Mouse (Mus musculus): ENCODE data around the gene Atp6v0d1. TPM values are rescaled to one million over a fixed set of nuclear protein-coding genes. Genes with fewer than 3 reads are reported as not detected.

The Atp6v0d1 gene
- polyA plus RNA-seq, 2 experiments: 40.1 to 46.3 TPM

DNA sequence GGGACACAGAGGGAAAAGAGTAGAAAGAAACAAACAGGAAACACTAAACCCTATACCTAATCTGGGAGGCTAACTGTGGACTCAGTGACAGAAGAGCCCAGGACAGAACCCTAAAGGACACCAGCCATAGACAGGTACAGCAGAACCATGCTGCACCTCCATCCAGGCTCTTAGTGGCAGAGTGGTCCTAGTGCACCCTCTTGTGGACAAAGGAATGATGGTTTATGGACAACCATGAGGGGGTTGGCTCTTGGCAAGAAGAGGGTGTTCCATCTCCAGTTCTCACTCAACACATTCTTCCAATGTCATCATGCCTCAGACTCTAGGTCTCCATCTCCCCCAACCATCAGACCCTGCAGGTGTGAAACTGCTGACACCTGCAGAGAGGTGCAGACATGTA, 11.8 kb downstream of the Atp6v0d1 start:
- no peaks in the 10 kb centered on the region; a peak in 1 of 4 replicates for H3K4me1 ChIP-seq (replicated peaks; ENCODE audit: control insufficient read depth in 2 of 2, insufficient read depth in 2 of 2, low read length in 1 of 2)
- no peaks in the 10 kb centered on the region for H3K9me3 ChIP-seq (ENCODE audit: control insufficient read depth, low read length)
- no peak overlapping the region for H3K4me3 ChIP-seq (ENCODE audit: insufficient read depth in 1 of 2, low read depth in 2 of 2, low read length in 2 of 2)
- no peak overlapping the region for H3K9ac ChIP-seq (replicated peaks)
- H3K4me2 ChIP-seq (ENCODE audit: low read depth): no peak overlapping the region
- H3K36me3 ChIP-seq (replicated peaks; ENCODE audit: control insufficient read depth, insufficient read depth, low read depth): no peaks in the 10 kb centered on the region
- H3K27me3 ChIP-seq (ENCODE audit: control insufficient read depth, insufficient read depth, low read length): no peaks in the 10 kb centered on the region
- TF ChIP-seq CTCF (IDR thresholded peaks at IDR 0.05; ENCODE audit: low read depth) (peak; percentile 96), EP300 (IDR thresholded peaks at IDR 0.05; ENCODE audit: low read depth) (no peak)
- DNase-seq (ENCODE audit: low read depth in 3 of 3, low spot score in 3 of 3): peak in 2 of 3 experiments; percentile 39 to 55
- H3K27ac ChIP-seq: no peak overlapping the region
- peak; percentile 67 for ATAC-seq (ENCODE audit: insufficient read depth)

DNA sequence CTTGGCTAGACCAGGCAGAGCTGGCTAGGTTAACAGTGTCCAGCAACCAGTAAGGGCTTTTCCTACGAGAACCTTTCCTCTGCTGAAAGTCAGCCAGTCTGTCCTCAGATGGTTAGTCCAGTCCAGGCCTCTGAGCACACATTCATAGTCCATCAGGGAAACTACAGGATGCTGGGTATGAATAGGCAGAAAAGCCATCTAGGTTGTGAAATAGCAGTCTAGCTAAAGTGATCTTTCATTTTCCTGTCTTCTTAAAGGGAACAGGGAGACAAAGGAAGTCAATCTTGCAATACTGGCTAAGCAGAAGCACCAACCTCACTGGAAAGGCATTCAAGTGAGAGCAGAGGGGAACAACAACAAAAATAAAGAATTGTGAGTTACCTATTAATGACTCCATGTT, 13.0 kb downstream of the Atp6v0d1 start:
- WGBS (ENCODE audit: insufficient replicate concordance): 72% methylated on average over 1 of the region's 1 CpGs
- no peak for ATAC-seq (ENCODE audit: insufficient read depth)

DNA sequence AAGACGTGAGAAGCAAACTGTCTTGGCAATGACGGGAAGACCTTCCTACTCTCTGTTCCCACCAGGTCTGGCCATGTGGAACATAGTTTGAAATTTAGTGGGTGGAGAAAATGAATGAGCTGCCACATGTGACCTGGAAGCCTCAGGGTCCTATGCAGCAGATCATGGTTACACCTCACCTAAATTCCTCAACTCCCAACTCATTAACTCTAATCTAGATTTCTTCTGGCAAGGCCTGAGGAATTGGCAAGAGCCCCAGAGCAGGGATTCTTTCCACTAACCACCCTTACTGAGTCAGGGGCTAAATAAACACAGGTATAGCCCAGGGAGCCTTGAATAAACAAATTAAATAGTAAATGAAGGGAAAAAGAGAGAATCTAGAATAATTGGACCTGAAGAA, 13.8 kb downstream of the Atp6v0d1 start:
- DNase-seq (ENCODE audit: low read depth in 3 of 3, low spot score in 3 of 3): no peak
- no peak for ATAC-seq (ENCODE audit: insufficient read depth)
- H3K9me3 ChIP-seq (ENCODE audit: control insufficient read depth, low read length): no peaks in the 10 kb centered on the region
- H3K4me1 ChIP-seq (replicated peaks; ENCODE audit: control insufficient read depth in 2 of 2, insufficient read depth in 2 of 2, low read length in 1 of 2): no peaks in the 10 kb centered on the region; a peak in 1 of 4 replicates
- TF ChIP-seq CTCF (IDR thresholded peaks at IDR 0.05; ENCODE audit: low read depth) (no peak), EP300 (IDR thresholded peaks at IDR 0.05; ENCODE audit: low read depth) (no peak)
- 74% methylated on average over 2 of the region's 2 CpGs for WGBS (ENCODE audit: insufficient replicate concordance)
- no peaks in the 10 kb centered on the region for H3K27me3 ChIP-seq (ENCODE audit: control insufficient read depth, insufficient read depth, low read length)
- H3K27ac ChIP-seq: no peak overlapping the region
- no peak overlapping the region for H3K9ac ChIP-seq (replicated peaks)
- no peak overlapping the region for H3K4me2 ChIP-seq (ENCODE audit: low read depth)
- H3K4me3 ChIP-seq (ENCODE audit: insufficient read depth in 1 of 2, low read depth in 2 of 2, low read length in 2 of 2): no peak overlapping the region
- H3K36me3 ChIP-seq (replicated peaks; ENCODE audit: control insufficient read depth, insufficient read depth, low read depth): no peaks in the 10 kb centered on the region

More for the DNA sequence above, 13.0 kb downstream of the Atp6v0d1 start:
- H3K9me3 ChIP-seq (ENCODE audit: control insufficient read depth, low read length): no peaks in the 10 kb centered on the region
- no peaks in the 10 kb centered on the region for H3K27me3 ChIP-seq (ENCODE audit: control insufficient read depth, insufficient read depth, low read length)
- H3K4me2 ChIP-seq (ENCODE audit: low read depth): no peak overlapping the region
- H3K4me1 ChIP-seq (replicated peaks; ENCODE audit: control insufficient read depth in 2 of 2, insufficient read depth in 2 of 2, low read length in 1 of 2): no peaks in the 10 kb centered on the region; a peak in 1 of 4 replicates
- no peak overlapping the region for H3K4me3 ChIP-seq (ENCODE audit: insufficient read depth in 1 of 2, low read depth in 2 of 2, low read length in 2 of 2)
- H3K27ac ChIP-seq: no peak overlapping the region
- H3K36me3 ChIP-seq (replicated peaks; ENCODE audit: control insufficient read depth, insufficient read depth, low read depth): no peaks in the 10 kb centered on the region
- no peak for DNase-seq (ENCODE audit: low read depth in 3 of 3, low spot score in 3 of 3)
- TF ChIP-seq EP300 (IDR thresholded peaks at IDR 0.05; ENCODE audit: low read depth) (no peak), CTCF (IDR thresholded peaks at IDR 0.05; ENCODE audit: low read depth) (no peak)
- H3K9ac ChIP-seq (replicated peaks): no peak overlapping the region

DNA sequence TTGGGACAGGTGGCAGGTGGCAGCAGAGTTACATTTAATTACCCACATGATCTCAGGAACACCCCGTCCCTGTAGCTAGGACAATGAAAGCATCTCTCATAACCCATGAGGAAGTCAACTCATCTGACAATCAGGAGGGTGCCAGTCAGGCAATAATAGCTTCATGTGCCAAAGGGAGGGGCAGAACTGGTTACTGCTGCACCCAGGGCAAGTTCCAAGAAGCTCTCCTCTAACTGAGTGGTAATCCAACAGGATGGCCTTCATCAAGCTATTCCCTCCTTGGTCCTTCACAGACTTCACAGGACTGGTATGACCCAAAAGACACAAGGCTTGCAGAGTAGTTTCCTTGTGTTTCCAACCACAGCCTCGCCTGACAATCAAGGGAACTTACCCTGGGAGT, 15.8 kb downstream of the Atp6v0d1 start:
- 45% methylated on average over 2 of the region's 2 CpGs for WGBS (ENCODE audit: insufficient replicate concordance)
- Histone ChIP-seq H3K9ac (replicated peaks) (no peak overlapping the region), H3K4me1 (replicated peaks; ENCODE audit: control insufficient read depth in 2 of 2, insufficient read depth in 2 of 2, low read length in 1 of 2) (peaks cover 8 to 13% of the 10 kb centered on the region in 2 experiments), H3K9me3 (ENCODE audit: control insufficient read depth, low read length) (no peaks in the 10 kb centered on the region), H3K27ac (no peak overlapping the region), H3K36me3 (replicated peaks; ENCODE audit: control insufficient read depth, insufficient read depth, low read depth) (no peaks in the 10 kb centered on the region), H3K4me2 (ENCODE audit: low read depth) (no peak overlapping the region), H3K27me3 (ENCODE audit: control insufficient read depth, insufficient read depth, low read length) (no peaks in the 10 kb centered on the region), H3K4me3 (ENCODE audit: insufficient read depth in 1 of 2, low read depth in 2 of 2, low read length in 2 of 2) (no peak overlapping the region)
- DNase-seq (ENCODE audit: low read depth in 3 of 3, low spot score in 3 of 3) (no peak), ATAC-seq (ENCODE audit: insufficient read depth) (no peak)
- no peak for TF ChIP-seq EP300 (IDR thresholded peaks at IDR 0.05; ENCODE audit: low read depth)
- TF ChIP-seq CTCF (IDR thresholded peaks at IDR 0.05; ENCODE audit: low read depth): no peak

DNA sequence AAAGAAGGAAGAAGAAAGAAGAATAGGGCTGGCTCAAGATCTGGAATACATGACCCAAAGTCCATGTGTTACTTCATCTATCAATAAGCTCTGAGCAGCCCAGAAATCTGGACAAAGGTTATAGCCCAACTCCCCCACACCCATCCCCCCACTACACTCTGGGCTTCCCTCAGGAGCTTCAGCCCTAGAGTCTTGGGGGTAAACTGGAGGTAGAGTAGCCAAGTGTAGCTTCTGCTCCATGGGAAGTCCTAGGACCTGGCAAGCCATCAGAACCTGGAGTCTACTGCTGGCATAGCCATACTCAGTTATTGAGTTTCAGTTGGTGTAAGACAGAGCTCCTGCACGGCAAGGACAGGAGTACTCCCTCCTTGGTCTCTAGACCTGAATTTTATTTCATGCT, 16.3 kb downstream of the Atp6v0d1 start:
- no peaks in the 10 kb centered on the region for H3K9me3 ChIP-seq (ENCODE audit: control insufficient read depth, low read length)
- 80% methylated on average over 1 of the region's 1 CpGs for WGBS (ENCODE audit: insufficient replicate concordance)
- H3K4me3 ChIP-seq (ENCODE audit: insufficient read depth in 1 of 2, low read depth in 2 of 2, low read length in 2 of 2): no peak overlapping the region
- TF ChIP-seq CTCF (IDR thresholded peaks at IDR 0.05; ENCODE audit: low read depth) (no peak), EP300 (IDR thresholded peaks at IDR 0.05; ENCODE audit: low read depth) (no peak)
- no peaks in the 10 kb centered on the region for H3K36me3 ChIP-seq (replicated peaks; ENCODE audit: control insufficient read depth, insufficient read depth, low read depth)
- no peak overlapping the region for H3K9ac ChIP-seq (replicated peaks)
- no peak overlapping the region for H3K4me2 ChIP-seq (ENCODE audit: low read depth)
- H3K4me1 ChIP-seq (replicated peaks; ENCODE audit: control insufficient read depth in 2 of 2, insufficient read depth in 2 of 2, low read length in 1 of 2): peaks cover 14 to 18% of the 10 kb centered on the region in 2 experiments
- ATAC-seq (ENCODE audit: insufficient read depth) (no peak), DNase-seq (ENCODE audit: low read depth in 3 of 3, low spot score in 3 of 3) (no peak)
- no peaks in the 10 kb centered on the region for H3K27me3 ChIP-seq (ENCODE audit: control insufficient read depth, insufficient read depth, low read length)
- H3K27ac ChIP-seq: no peak overlapping the region
